Mouse (Mus musculus) limb, embryonic 10.5 days (tissue): ENCODE results near the gene Pet100. TPM values are rescaled to one million over a fixed set of nuclear protein-coding genes. Genes with fewer than 3 reads are reported as not detected.
"Not testable (repeated sequence)": the region's sequence is repeated elsewhere in the genome, so short reads cannot be mapped to it uniquely, and the experiment has no call there.

ENCODE experiments used
- DNase-seq: peaks from one replicate; pipeline ENCODE4 v3.0.0-alpha.2; 2017; ENCODE audit warnings: low spot score
- H3K27ac ChIP-seq: fragments of 300-500 bp; sonication (generic); 2 replicates; pipeline ENCODE4 v1.5.1; 2016; ENCODE audit warnings: mild to moderate bottlenecking
- H3K27me3 ChIP-seq: fragments of 300-500 bp; sonication (generic); 2 replicates; pipeline ENCODE4 v1.6.1; 2016; ENCODE audit warnings: low read depth, mild to moderate bottlenecking; ENCODE audit not compliant: poor library complexity, severe bottlenecking
- H3K36me3 ChIP-seq: fragments of 300-500 bp; sonication (generic); 2 replicates; pipeline ENCODE4 v1.6.1; 2016; ENCODE audit warnings: mild to moderate bottlenecking, moderate library complexity
- H3K4me1 ChIP-seq: fragments of 300-500 bp; sonication (generic); 2 replicates; pipeline ENCODE4 v1.6.1; 2016
- H3K4me3 ChIP-seq: fragments of 300-500 bp; sonication (generic); 2 replicates; pipeline ENCODE4 v1.5.1; 2016; ENCODE audit warnings: mild to moderate bottlenecking, moderate library complexity
- H3K9me3 ChIP-seq: fragments of 300-500 bp; sonication (generic); replicated peaks from 2 replicates; pipeline ENCODE4 v1.6.1; 2016; ENCODE audit warnings: mild to moderate bottlenecking
- WGBS: fragments of 180-500 bp; shearing (Covaris S2); methylation state at CpG from one replicate; pipeline ENCODE4 v1.1.7; 2016; 5-methylcytosine and 5-hydroxymethylcytosine counted together
- polyA plus RNA-seq: library from polyadenylated mRNA; unstranded; fragments of >200 nt; fragmentation: Nextera tagmentation; extraction: Ambion mirVana; gene quantifications from 2 replicates; pipeline ENCODE4 v1.2.1, GENCODE M21; 2016

Pet100 gene
- polyA plus RNA-seq: 92.1 and 92.9 TPM in 2 replicates

GRCm38 (mm10) chr8:3621199-3621970, at the start of gene Pet100, which contains the start of gene Xab2:
Gene Pet100 (plus strand): TSS chr8:3621548.
Gene Xab2 (minus strand): TSS chr8:3621316.
- DNase-seq: peak; percentile 100
- peak within 1 kb of the TSS; percentile 81 for H3K4me3 ChIP-seq
- no peaks in the 10 kb centered on the region for H3K27me3 ChIP-seq
- H3K27ac ChIP-seq: peak within 1 kb of the TSS; percentile 79
- H3K9me3 ChIP-seq: no peaks in the 10 kb centered on the region
- peaks cover 23% of the 10 kb centered on the region for H3K36me3 ChIP-seq
- under 1% methylated on average over 37 of the region's 37 CpGs for WGBS
- peaks cover 15% of the 10 kb centered on the region for H3K4me1 ChIP-seq

GRCm38 (mm10) chr8:3574546-3574945, 46.8 kb upstream of the Pet100 start:
- Histone ChIP-seq H3K4me1 (peaks cover 4% of the 10 kb centered on the region; the same call in 1 of the 2 replicates), H3K27me3 (no peaks in the 10 kb centered on the region), H3K36me3 (no peaks in the 10 kb centered on the region), H3K9me3 (no peaks in the 10 kb centered on the region), H3K4me3 (no peak overlapping the region), H3K27ac (no peak overlapping the region)
- WGBS: 92% methylated on average over 3 of the region's 3 CpGs
- DNase-seq: no peak

GRCm38 (mm10) chr8:3576211-3576960, 45.0 kb upstream of the Pet100 start:
- no peaks in the 10 kb centered on the region for H3K9me3 ChIP-seq
- DNase-seq: no peak
- 82% methylated on average over 15 of the region's 15 CpGs for WGBS

GRCm38 (mm10) chr8:3579390-3580364, 41.7 kb upstream of the Pet100 start:
- Histone ChIP-seq H3K27ac (no peak overlapping the region), H3K36me3 (no peaks in the 10 kb centered on the region), H3K27me3 (no peaks in the 10 kb centered on the region), H3K4me1 (peaks cover 4% of the 10 kb centered on the region; the same call in 1 of the 2 replicates), H3K4me3 (no peak overlapping the region), H3K9me3 (no peaks in the 10 kb centered on the region)
- no peak for DNase-seq
- 80% methylated on average over 9 of the region's 9 CpGs for WGBS

More at GRCm38 (mm10) chr8:3576211-3576960, 45.0 kb upstream of the Pet100 start:
- no peaks in the 10 kb centered on the region for H3K27me3 ChIP-seq
- no peak overlapping the region for H3K27ac ChIP-seq
- H3K36me3 ChIP-seq: no peaks in the 10 kb centered on the region
- peaks cover 4% of the 10 kb centered on the region; the same call in 1 of the 2 replicates for H3K4me1 ChIP-seq
- H3K4me3 ChIP-seq: no peak overlapping the region

GRCm38 (mm10) chr8:3581961-3582360, 39.4 kb upstream of the Pet100 start:
- H3K27ac ChIP-seq, DNase-seq, H3K4me1 ChIP-seq, H3K36me3 ChIP-seq, H3K4me3 ChIP-seq, H3K9me3 ChIP-seq: not testable (repeated sequence)
- H3K27me3 ChIP-seq: peaks cover 14% of the 10 kb centered on the region
- WGBS: 91% methylated on average over 3 of the region's 3 CpGs

GRCm38 (mm10) chr8:3586452-3586851, 34.9 kb upstream of the Pet100 start:
- DNase-seq: no peak
- peaks cover 35% of the 10 kb centered on the region for H3K27me3 ChIP-seq
- peaks cover 9% of the 10 kb centered on the region for H3K4me1 ChIP-seq
- no peak overlapping the region for H3K27ac ChIP-seq
- H3K4me3 ChIP-seq: no peak overlapping the region
- H3K9me3 ChIP-seq: no peaks in the 10 kb centered on the region
- H3K36me3 ChIP-seq: no peaks in the 10 kb centered on the region
- 92% methylated on average over 2 of the region's 2 CpGs for WGBS

GRCm38 (mm10) chr8:3586993-3587390, 34.4 kb upstream of the Pet100 start, which contains the start of gene Camsap3:
Gene Camsap3 (plus strand): TSS chr8:3587293.
- peak within 1 kb of the TSS; percentile 83 for H3K27ac ChIP-seq
- WGBS: 9% methylated on average over 7 of the region's 7 CpGs
- no peak for DNase-seq

GRCm38 (mm10) chr8:3587391-3588257, 33.7 kb upstream of the Pet100 start:
- H3K27me3 ChIP-seq: peaks cover 35% of the 10 kb centered on the region
- WGBS: under 1% methylated on average over 77 of the region's 77 CpGs
- peak; percentile 79 for DNase-seq
- peak overlapping the region; percentile 85 for H3K4me3 ChIP-seq
- no peaks in the 10 kb centered on the region for H3K36me3 ChIP-seq
- no peaks in the 10 kb centered on the region for H3K9me3 ChIP-seq
- H3K4me1 ChIP-seq: peaks cover 9% of the 10 kb centered on the region
- H3K27ac ChIP-seq: peak overlapping the region; percentile 83

More at GRCm38 (mm10) chr8:3586993-3587390, 34.4 kb upstream of the Pet100 start, which contains the start of gene Camsap3:
- Histone ChIP-seq H3K36me3 (no peaks in the 10 kb centered on the region), H3K9me3 (no peaks in the 10 kb centered on the region), H3K4me3 (peak within 1 kb of the TSS; percentile 85), H3K27me3 (peaks cover 35% of the 10 kb centered on the region), H3K4me1 (peaks cover 9% of the 10 kb centered on the region)

GRCm38 (mm10) chr8:3588258-3588633, 33.1 kb upstream of the Pet100 start:
- H3K4me3 ChIP-seq: peak overlapping the region; percentile 85
- no peaks in the 10 kb centered on the region for H3K36me3 ChIP-seq
- DNase-seq: peak; percentile 49
- H3K27ac ChIP-seq: peak overlapping the region; percentile 83
- no peaks in the 10 kb centered on the region for H3K9me3 ChIP-seq
- H3K27me3 ChIP-seq: peaks cover 35% of the 10 kb centered on the region
- peaks cover 9% of the 10 kb centered on the region for H3K4me1 ChIP-seq
- WGBS: 4% methylated on average over 11 of the region's 11 CpGs

GRCm38 (mm10) chr8:3593470-3593869, 27.9 kb upstream of the Pet100 start:
- Histone ChIP-seq H3K4me3 (no peak overlapping the region), H3K27me3 (peaks cover 6% of the 10 kb centered on the region), H3K9me3 (no peaks in the 10 kb centered on the region), H3K4me1 (peaks cover 1% of the 10 kb centered on the region; the same call in 1 of the 2 replicates), H3K36me3 (0 out of 2 replicates have a peak, but pooled peaks cover 3% of the 10 kb centered on the region), H3K27ac (no peak overlapping the region)
- no peak for DNase-seq
- WGBS: 74% methylated on average over 3 of the region's 3 CpGs

GRCm38 (mm10) chr8:3594466-3594865, 26.9 kb upstream of the Pet100 start:
- Histone ChIP-seq H3K9me3 (no peaks in the 10 kb centered on the region), H3K4me3 (no peak overlapping the region), H3K27me3 (no peaks in the 10 kb centered on the region), H3K36me3 (0 out of 2 replicates have a peak, but pooled peaks cover 3% of the 10 kb centered on the region), H3K27ac (no peak overlapping the region), H3K4me1 (no peaks in the 10 kb centered on the region)
- no peak for DNase-seq
- 88% methylated on average over 2 of the region's 2 CpGs for WGBS
